Mouse (Mus musculus): Measurements from ENCODE around the gene Fut7. TPM values are rescaled to one million over a fixed set of nuclear protein-coding genes. Genes with fewer than 3 reads are reported as not detected.

Gene Fut7
- 9.5 and 9.6 TPM in 2 replicates for polyA plus RNA-seq (2012; ENCODE audit: insufficient read depth, insufficient read length, missing spikeins)

DNA sequence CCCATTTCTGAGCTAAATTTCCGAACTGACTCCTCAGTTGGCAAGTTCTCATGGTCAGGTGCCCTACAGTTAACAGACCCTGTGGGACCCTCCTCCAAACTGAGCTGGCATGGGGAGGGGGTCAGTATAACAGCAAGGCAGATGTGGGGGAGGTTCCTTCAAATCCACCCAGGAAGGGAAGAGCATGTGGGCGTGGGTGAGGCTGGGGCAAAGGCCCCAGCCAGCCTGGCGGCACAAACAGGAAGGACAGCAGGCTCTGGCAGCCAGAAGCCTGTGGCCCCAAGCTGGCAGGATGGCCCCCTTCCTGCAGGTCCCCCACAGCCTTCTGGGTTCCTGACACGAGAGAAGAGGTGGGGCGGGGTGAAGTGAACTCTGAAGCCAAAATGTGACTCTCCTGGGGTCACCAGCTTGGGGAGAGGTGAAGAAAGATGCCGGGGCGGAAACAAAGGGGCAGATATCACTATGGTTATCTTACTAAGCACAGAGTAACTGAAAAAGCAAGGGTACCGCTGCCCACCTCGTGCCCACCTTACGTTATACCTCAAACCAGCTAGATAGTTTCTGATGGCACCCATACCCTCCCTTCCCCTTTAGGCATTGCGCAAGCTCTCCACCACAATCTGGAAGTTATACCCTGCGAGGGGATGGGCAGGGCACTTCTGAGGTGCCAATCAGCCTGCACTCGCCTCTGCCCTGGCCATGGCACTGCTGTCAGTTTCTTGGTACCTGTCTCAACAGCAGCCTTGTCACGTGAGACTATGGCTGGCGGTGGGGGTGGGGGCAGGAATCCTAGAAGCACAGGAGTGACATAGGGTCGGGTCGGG lies at the start of gene Fut7:
TSS of gene Fut7 (plus strand) at position 681 of the 824 bp plus-strand sequence.
- TF ChIP-seq CTCF (IDR thresholded peaks at IDR 0.05; ENCODE audit: low read depth, low read length) (no peak), POLR2A (IDR thresholded peaks at IDR 0.05; ENCODE audit: borderline replicate concordance, low read depth, low read length) (no peak; the same call in 1 of the 2 replicates)
- Histone ChIP-seq H3K27ac (ENCODE audit: insufficient read depth, low read depth, low read length) (peak within 1 kb of the TSS; percentile 89), H3K4me1 (ENCODE audit: control insufficient read depth, insufficient read depth, low read length) (peaks cover 25% of the 10 kb centered on the region), H3K4me3 (ENCODE audit: insufficient read depth, low read length) (peak within 1 kb of the TSS; percentile 32; the same call in 1 of the 2 replicates)

- Histone ChIP-seq H3K4me1 (ENCODE audit: control insufficient read depth, insufficient read depth, low read length) (peaks cover 3% of the 10 kb centered on the region), H3K27ac (ENCODE audit: insufficient read depth, low read depth, low read length) (no peak overlapping the region), H3K4me3 (ENCODE audit: insufficient read depth, low read length) (peak overlapping the region; percentile 77)
- no peak for TF ChIP-seq POLR2A (IDR thresholded peaks at IDR 0.05; ENCODE audit: borderline replicate concordance, low read depth, low read length)
- TF ChIP-seq CTCF (IDR thresholded peaks at IDR 0.05; ENCODE audit: low read depth, low read length): no peak
These were observed 49.6 kb upstream of the Fut7 start for GRCm38 (mm10) chr2:25373431-25373830.

DNA sequence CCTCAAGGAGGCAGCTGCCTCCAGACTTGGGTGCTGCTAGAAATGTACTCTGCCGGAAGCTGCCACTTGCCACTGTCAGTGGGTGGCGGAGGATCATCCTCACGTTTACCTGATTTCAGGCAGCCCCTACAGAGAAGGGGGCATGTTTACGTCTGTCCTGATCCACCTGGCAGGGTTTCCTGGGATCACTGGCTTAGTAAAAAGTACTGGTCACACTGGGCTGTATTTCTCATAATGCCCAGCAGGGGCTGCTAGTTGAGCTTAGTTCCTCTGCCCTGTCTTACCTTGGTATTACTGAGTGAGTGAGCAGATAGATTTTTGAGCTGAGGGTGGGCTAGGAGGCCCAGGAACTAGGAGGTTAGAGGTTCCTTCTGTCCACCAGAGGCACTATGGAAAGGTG lies 46.5 kb upstream of the Fut7 start:
- Histone ChIP-seq H3K27ac (ENCODE audit: insufficient read depth, low read depth, low read length) (no peak overlapping the region), H3K4me1 (ENCODE audit: control insufficient read depth, insufficient read depth, low read length) (peaks cover 2% of the 10 kb centered on the region), H3K4me3 (ENCODE audit: insufficient read depth, low read length) (no peak overlapping the region)
- TF ChIP-seq POLR2A (IDR thresholded peaks at IDR 0.05; ENCODE audit: borderline replicate concordance, low read depth, low read length) (no peak), CTCF (IDR thresholded peaks at IDR 0.05; ENCODE audit: low read depth, low read length) (peak; percentile 44; the same call in 1 of the 2 replicates)

- TF ChIP-seq POLR2A (IDR thresholded peaks at IDR 0.05; ENCODE audit: borderline replicate concordance, low read depth, low read length) (no peak), CTCF (IDR thresholded peaks at IDR 0.05; ENCODE audit: low read depth, low read length) (no peak)
- peaks cover 5% of the 10 kb centered on the region for H3K4me1 ChIP-seq (ENCODE audit: control insufficient read depth, insufficient read depth, low read length)
- no peak overlapping the region for H3K4me3 ChIP-seq (ENCODE audit: insufficient read depth, low read length)
- no peak overlapping the region for H3K27ac ChIP-seq (ENCODE audit: insufficient read depth, low read depth, low read length)
These were observed 38.6 kb upstream of the Fut7 start for GRCm38 (mm10) chr2:25384492-25384891.

DNA sequence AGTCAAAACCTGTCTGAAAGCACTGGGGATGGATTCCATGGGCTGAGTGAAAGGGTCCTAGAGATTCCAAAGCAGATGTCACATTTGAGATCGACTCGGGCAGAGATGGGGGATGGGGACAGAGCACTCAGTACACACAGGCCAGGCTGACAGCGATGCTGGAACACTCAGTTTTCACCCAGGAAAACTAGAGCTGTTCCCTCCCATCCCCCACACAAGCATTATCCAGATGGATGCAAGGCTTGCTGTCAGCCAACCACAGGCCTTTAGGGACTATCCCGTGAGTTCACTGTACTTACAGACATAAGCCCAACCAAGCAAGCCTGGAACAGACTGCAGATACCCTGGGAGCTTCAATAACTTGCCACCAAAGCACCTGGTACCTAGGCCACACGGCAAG lies 31.8 kb upstream of the Fut7 start:
- H3K27ac ChIP-seq (ENCODE audit: insufficient read depth, low read depth, low read length): no peak overlapping the region
- no peak overlapping the region for H3K4me3 ChIP-seq (ENCODE audit: insufficient read depth, low read length)
- no peak for TF ChIP-seq POLR2A (IDR thresholded peaks at IDR 0.05; ENCODE audit: borderline replicate concordance, low read depth, low read length)
- TF ChIP-seq CTCF (IDR thresholded peaks at IDR 0.05; ENCODE audit: low read depth, low read length): no peak
- no peaks in the 10 kb centered on the region; the same call in 1 of the 2 replicates for H3K4me1 ChIP-seq (ENCODE audit: control insufficient read depth, insufficient read depth, low read length)

GRCm38 (mm10) chr2:25394281-25395221 lies 28.5 kb upstream of the Fut7 start:
- TF ChIP-seq CTCF (IDR thresholded peaks at IDR 0.05; ENCODE audit: low read depth, low read length): no peak
- TF ChIP-seq POLR2A (IDR thresholded peaks at IDR 0.05; ENCODE audit: borderline replicate concordance, low read depth, low read length): no peak
- no peaks in the 10 kb centered on the region for H3K4me1 ChIP-seq (ENCODE audit: control insufficient read depth, insufficient read depth, low read length)
- H3K27ac ChIP-seq (ENCODE audit: insufficient read depth, low read depth, low read length): no peak overlapping the region
- no peak overlapping the region for H3K4me3 ChIP-seq (ENCODE audit: insufficient read depth, low read length)

GRCm38 (mm10) chr2:25395721-25396596 lies 27.1 kb upstream of the Fut7 start, which contains the start of gene Entpd2:
Gene Entpd2 (plus strand): TSS chr2:25395874.
- H3K4me1 ChIP-seq (ENCODE audit: control insufficient read depth, insufficient read depth, low read length): no peaks in the 10 kb centered on the region
- peak within 1 kb of the TSS; percentile 51 for H3K4me3 ChIP-seq (ENCODE audit: insufficient read depth, low read length)
- TF ChIP-seq POLR2A (IDR thresholded peaks at IDR 0.05; ENCODE audit: borderline replicate concordance, low read depth, low read length): no peak
- TF ChIP-seq CTCF (IDR thresholded peaks at IDR 0.05; ENCODE audit: low read depth, low read length): no peak
- H3K27ac ChIP-seq (ENCODE audit: insufficient read depth, low read depth, low read length): no peak within 1 kb of the TSS

DNA sequence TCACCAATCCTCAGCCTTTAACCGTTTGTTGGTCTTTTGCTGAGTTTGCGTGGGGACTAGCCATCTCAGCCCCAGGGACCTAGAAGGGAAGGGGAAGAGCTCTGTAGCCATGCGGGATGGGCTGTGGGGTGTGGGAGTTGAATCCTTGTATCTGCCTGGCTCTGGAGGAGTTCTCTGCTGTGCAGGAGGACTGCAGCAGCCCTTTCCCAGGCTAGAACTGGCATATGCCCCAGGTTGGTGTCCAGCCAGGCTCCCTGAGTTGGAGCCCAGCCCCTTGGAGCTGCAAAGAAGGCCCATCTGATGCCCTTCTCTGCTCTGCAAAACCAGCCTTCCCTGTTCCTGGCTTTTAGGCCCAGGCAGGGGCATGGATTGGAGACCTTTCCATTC lies 26.5 kb upstream of the Fut7 start:
- Histone ChIP-seq H3K4me1 (ENCODE audit: control insufficient read depth, insufficient read depth, low read length) (no peaks in the 10 kb centered on the region), H3K4me3 (ENCODE audit: insufficient read depth, low read length) (no peak overlapping the region), H3K27ac (ENCODE audit: insufficient read depth, low read depth, low read length) (no peak overlapping the region)
- TF ChIP-seq CTCF (IDR thresholded peaks at IDR 0.05; ENCODE audit: low read depth, low read length) (no peak), POLR2A (IDR thresholded peaks at IDR 0.05; ENCODE audit: borderline replicate concordance, low read depth, low read length) (no peak)

- H3K27ac ChIP-seq (ENCODE audit: insufficient read depth, low read depth, low read length): no peak overlapping the region
- H3K4me1 ChIP-seq (ENCODE audit: control insufficient read depth, insufficient read depth, low read length): no peaks in the 10 kb centered on the region
- H3K4me3 ChIP-seq (ENCODE audit: insufficient read depth, low read length): no peak overlapping the region
- TF ChIP-seq POLR2A (IDR thresholded peaks at IDR 0.05; ENCODE audit: borderline replicate concordance, low read depth, low read length) (no peak), CTCF (IDR thresholded peaks at IDR 0.05; ENCODE audit: low read depth, low read length) (no peak)
These were observed 26.1 kb upstream of the Fut7 start for GRCm38 (mm10) chr2:25397010-25397409.

Measured in bone marrow macrophage, adult 2 months (primary cell).